Comparison of ENCODE assay signal across 9 mouse cellular contexts in the genomic region with DNA sequence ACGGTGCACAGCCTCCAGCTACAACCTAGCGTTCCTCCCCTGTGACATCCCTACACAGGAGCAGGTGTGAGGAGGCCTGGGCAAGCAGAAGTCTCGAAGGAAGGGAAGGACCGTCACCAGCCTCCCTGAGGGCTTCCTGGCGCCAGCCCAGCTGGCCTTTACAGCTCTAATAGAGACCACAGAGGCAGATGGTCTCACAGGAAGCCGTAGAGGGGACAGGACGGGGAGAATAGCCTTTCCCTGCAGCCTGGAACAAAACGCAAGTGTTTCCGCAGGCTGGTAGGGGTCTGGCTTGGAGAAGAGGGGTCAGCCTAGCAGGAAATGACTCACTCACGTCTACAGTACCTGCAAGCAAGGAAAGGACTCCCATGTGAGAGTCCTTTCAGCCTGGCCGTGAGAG. TPM values are rescaled to one million over a fixed set of nuclear protein-coding genes. Genes with fewer than 3 reads are reported as not detected.
DNase-seq lines count a peak whose midpoint lies in the region; ATAC-seq lines count a peak whose summit lies in the region.
"Had no signal": no experiment of that assay in that cellular context is flagged by ENCODE, and none has a peak within 500 bp of the region (broad histone marks: within the 10 kb centered on the region; RNA-seq: fewer than 3 reads in every experiment).

No protein-coding gene starts in this region.

- WGBS in limb, embryonic 12.5 days: 54% methylated on average over 11 of the region's 11 CpGs

- H3K9ac ChIP-seq in limb, embryonic 12.5 days (replicated peaks): peak overlapping the region; percentile 2; the same call in 1 of the 2 replicates

- peak overlapping the region; percentile 9; the same call in 1 of the 2 replicates for H3K27ac ChIP-seq in limb, embryonic 12.5 days
- H3K27ac ChIP-seq: macrophage had no signal

- H3K27me3 ChIP-seq in limb, embryonic 12.5 days: no peaks in the 10 kb centered on the region

- peaks cover 56% of the 10 kb centered on the region for H3K36me3 ChIP-seq in limb, embryonic 12.5 days

- intact Hi-C loops in heart, postnatal 14 days (cut with DNase I): loop anchor here (1.0 kb wide), 1 partner anchor 14 kb away; no protein-coding TSS in a partner anchor
- intact Hi-C loops in gastrocnemius, postnatal 14 days (cut with DNase I; ENCODE audit: low total_unique reads): no loop called here

- ATAC-seq in limb, embryonic 12.5 days (ENCODE audit: insufficient number of reproducible peaks, insufficient read depth, low FRiP score, low TSS enrichment, low read depth): no peak
- no peak for ATAC-seq in erythroid progenitor cell, adult 5-6 weeks (replicated peaks; ENCODE audit: low FRiP score, poor library complexity, severe bottlenecking)

- peak; percentile 61 for DNase-seq in adrenal gland, postnatal 14 days
- no peak for DNase-seq in adrenal gland, adult 8-10 months
- peak; percentile 72 for DNase-seq in cerebellum, adult 9-11 months
- peak; percentile 69 to 74 for DNase-seq in heart, postnatal 14 days
- no peak for DNase-seq in spleen, adult 12 weeks (ENCODE audit: low spot score)
- DNase-seq in gastrocnemius, postnatal 14 days: no peak

- no peaks in the 10 kb centered on the region for H3K9me3 ChIP-seq in limb, embryonic 12.5 days

- no peak overlapping the region for H3K4me2 ChIP-seq in limb, embryonic 12.5 days

- peaks cover 33% of the 10 kb centered on the region for H3K4me1 ChIP-seq in limb, embryonic 12.5 days (replicated peaks)

- H3K4me3 ChIP-seq in limb, embryonic 12.5 days (replicated peaks): no peak overlapping the region

RNA-seq across cellular contexts. Expression of a gene that starts 13.0 kb away (rescaled TPM):
- 0.26 TPM in 2 replicates for total RNA-seq in adrenal gland, postnatal 14 days (2021)
- under 1 TPM; 0.64 to 0.95 (median 0.70) TPM for total RNA-seq in adrenal gland, adult 8-10 months (2022)
- under 1 TPM; 0.26 to 0.54 TPM for total RNA-seq in heart, postnatal 14 days (2021)
- polyA plus RNA-seq in limb, embryonic 12.5 days (2016; fragmentation: Nextera tagmentation; extraction: Ambion mirVana): 0.28 and 0.67 TPM in 2 replicates
- not detected in 2 replicates for total RNA-seq in erythroid progenitor cell, adult 5-6 weeks (2015; ENCODE audit: low replicate concordance)
- total RNA-seq in erythroid progenitor cell, adult 5-6 weeks (2017; ENCODE audit: low replicate concordance): not detected in 2 replicates
- total RNA-seq in gastrocnemius, postnatal 14 days (2021): under 1 TPM in 1 of 2 experiments, not detected in 1; 0.35 TPM

RNA-seq across cellular contexts. Expression of a gene that starts 14.5 kb away (rescaled TPM):
- total RNA-seq in adrenal gland, postnatal 14 days (2021): 77.9 and 78.3 TPM in 2 replicates
- 100 to 1,000 TPM in 2 of 4 experiments, 10 to 100 TPM in 2; 72.7 to 123 (median 96.1) TPM for total RNA-seq in adrenal gland, adult 8-10 months (2022)
- total RNA-seq in heart, postnatal 14 days (2021): 10 to 100 TPM; 71.8 to 86.5 TPM
- polyA plus RNA-seq in limb, embryonic 12.5 days (2016; fragmentation: Nextera tagmentation; extraction: Ambion mirVana): 121 TPM in 2 replicates
- 8.8 and 16.2 TPM in 2 replicates for total RNA-seq in erythroid progenitor cell, adult 5-6 weeks (2015; ENCODE audit: low replicate concordance)
- 2.0 and 9.2 TPM in 2 replicates for total RNA-seq in erythroid progenitor cell, adult 5-6 weeks (2017; ENCODE audit: low replicate concordance)
- total RNA-seq in gastrocnemius, postnatal 14 days (2021): 10 to 100 TPM; 25.7 to 33.5 TPM

RNA-seq across cellular contexts. Expression of a gene that starts 17.1 kb away (rescaled TPM):
- not detected in 2 replicates for total RNA-seq in adrenal gland, postnatal 14 days (2021)
- under 1 TPM in 2 of 4 experiments, not detected in 2; 0.13 to 0.38 TPM for total RNA-seq in adrenal gland, adult 8-10 months (2022)
- under 1 TPM in 1 of 2 experiments, not detected in 1; 0.51 TPM for total RNA-seq in heart, postnatal 14 days (2021)
- polyA plus RNA-seq in limb, embryonic 12.5 days (2016; fragmentation: Nextera tagmentation; extraction: Ambion mirVana): not detected in 2 replicates
- 25.6 and 44.0 TPM in 2 replicates for total RNA-seq in erythroid progenitor cell, adult 5-6 weeks (2015; ENCODE audit: low replicate concordance)
- 1.1 and 6.5 TPM in 2 replicates for total RNA-seq in erythroid progenitor cell, adult 5-6 weeks (2017; ENCODE audit: low replicate concordance)
- not detected for total RNA-seq in gastrocnemius, postnatal 14 days (2021)
- polyA plus RNA-seq: macrophage had no signal

RNA-seq across cellular contexts. Expression of a gene that starts 30.8 kb away (rescaled TPM):
- total RNA-seq in adrenal gland, postnatal 14 days (2021): 5.5 and 6.4 TPM in 2 replicates
- total RNA-seq in adrenal gland, adult 8-10 months (2022): 10 to 100 TPM in 2 of 4 experiments, 1 to 10 TPM in 2; 8.8 to 55.0 (median 26.2) TPM
- total RNA-seq in heart, postnatal 14 days (2021): 1 to 10 TPM; 2.8 to 3.4 TPM
- polyA plus RNA-seq in limb, embryonic 12.5 days (2016; fragmentation: Nextera tagmentation; extraction: Ambion mirVana): 3.0 and 4.0 TPM in 2 replicates
- total RNA-seq in erythroid progenitor cell, adult 5-6 weeks (2015; ENCODE audit: low replicate concordance): 5.4 TPM in 1 of 2 replicates, not detected in the other
- 0.38 and 1.3 TPM in 2 replicates for total RNA-seq in erythroid progenitor cell, adult 5-6 weeks (2017; ENCODE audit: low replicate concordance)
- 1 to 10 TPM; 1.3 to 2.2 TPM for total RNA-seq in gastrocnemius, postnatal 14 days (2021)

RNA-seq across cellular contexts. Expression of a gene that starts 41.1 kb away (rescaled TPM):
- total RNA-seq in adrenal gland, postnatal 14 days (2021): 54.7 and 56.5 TPM in 2 replicates
- total RNA-seq in adrenal gland, adult 8-10 months (2022): 10 to 100 TPM; 45.2 to 61.9 (median 50.8) TPM
- 10 to 100 TPM; 25.9 to 26.7 TPM for total RNA-seq in heart, postnatal 14 days (2021)
- polyA plus RNA-seq in limb, embryonic 12.5 days (2016; fragmentation: Nextera tagmentation; extraction: Ambion mirVana): 108 and 113 TPM in 2 replicates
- 40.0 and 58.7 TPM in 2 replicates for total RNA-seq in erythroid progenitor cell, adult 5-6 weeks (2015; ENCODE audit: low replicate concordance)
- 18.3 and 19.4 TPM in 2 replicates for total RNA-seq in erythroid progenitor cell, adult 5-6 weeks (2017; ENCODE audit: low replicate concordance)
- total RNA-seq in gastrocnemius, postnatal 14 days (2021): 10 to 100 TPM; 25.9 to 30.6 TPM

Comparison
In these comparisons a context has a peak if more than half of its experiments do, and no peak if none do; other contexts are left out.
1. DNase-seq: peak in adrenal gland, postnatal 14 days (single experiment), cerebellum, adult 9-11 months (single experiment) and heart, postnatal 14 days (2 of 2); none in adrenal gland, adult 8-10 months (single experiment), spleen, adult 12 weeks (single experiment) and gastrocnemius, postnatal 14 days (single experiment).